ENCODE assay signal across 8 mouse cellular contexts in genomic region chr13:109116004-109116341, GRCm38 (mm10).
A peak's percentile ranks its signal among the peaks of the same experiment; 100 is the strongest.
DNase-seq lines count a peak whose midpoint lies in the region; ATAC-seq and TF ChIP-seq lines count a peak whose summit lies in the region.

No protein-coding gene starts in this region.

- no peak for DNase-seq in frontal cortex, postnatal 36 days (ENCODE audit: low spot score in 2 of 2)
- peak; percentile 39 for DNase-seq in WW6 (ENCODE audit: low read depth, low spot score)
- peak; percentile 70 for DNase-seq in forebrain, embryonic 10.5 days (ENCODE audit: extremely low spot score, low spot score)
- DNase-seq in limb, embryonic 14.5 days (ENCODE audit: low spot score): peak; percentile 80
- DNase-seq in midbrain, postnatal 0 days (ENCODE audit: low spot score): peak; percentile 74
- no peak for DNase-seq in right cerebral cortex, postnatal 10 days (ENCODE audit: low spot score in 2 of 2)

- WGBS in forebrain, embryonic 10.5 days: 2% methylated on average over 8 of the region's 8 CpGs
- under 1% methylated on average over 8 of the region's 8 CpGs for WGBS in hindbrain, embryonic 12.5 days
- WGBS in limb, embryonic 14.5 days: 2% methylated on average over 8 of the region's 8 CpGs
- WGBS in midbrain, postnatal 0 days: under 1% methylated on average over 8 of the region's 8 CpGs

- no peak for TF ChIP-seq CTCF in midbrain, postnatal 0 days (IDR thresholded peaks at IDR 0.05)

- H3K27me3 ChIP-seq in forebrain, embryonic 10.5 days (ENCODE audit: poor library complexity, severe bottlenecking): peaks cover 42% of the 10 kb centered on the region
- peaks cover 23% of the 10 kb centered on the region for H3K27me3 ChIP-seq in hindbrain, embryonic 12.5 days
- peaks cover 13% of the 10 kb centered on the region for H3K27me3 ChIP-seq in limb, embryonic 14.5 days (ENCODE audit: control insufficient read depth, insufficient read depth, low read length)
- no peaks in the 10 kb centered on the region for H3K27me3 ChIP-seq in midbrain, postnatal 0 days (ENCODE audit: insufficient read depth, low read length)

- H3K27ac ChIP-seq in forebrain, embryonic 10.5 days: no peak overlapping the region
- peak overlapping the region; percentile 68; the same call in 1 of the 2 replicates for H3K27ac ChIP-seq in hindbrain, embryonic 12.5 days
- H3K27ac ChIP-seq in limb, embryonic 14.5 days (replicated peaks; ENCODE audit: low read depth, low read length): no peak overlapping the region
- 0 out of 2 replicates have a peak overlapping the region, but pooled peaks have one; percentile 59 for H3K27ac ChIP-seq in midbrain, postnatal 0 days (ENCODE audit: low read depth, low read length)

- H3K36me3 ChIP-seq in forebrain, embryonic 10.5 days (replicated peaks): no peaks in the 10 kb centered on the region
- H3K36me3 ChIP-seq in hindbrain, embryonic 12.5 days: no peaks in the 10 kb centered on the region
- no peaks in the 10 kb centered on the region for H3K36me3 ChIP-seq in limb, embryonic 14.5 days (ENCODE audit: control insufficient read depth, insufficient read depth, low read length)
- no peaks in the 10 kb centered on the region for H3K36me3 ChIP-seq in midbrain, postnatal 0 days (ENCODE audit: insufficient read depth, low read length)

- H3K4me3 ChIP-seq in forebrain, embryonic 10.5 days: peak overlapping the region; percentile 71
- H3K4me3 ChIP-seq in hindbrain, embryonic 12.5 days: peak overlapping the region; percentile 66
- H3K4me3 ChIP-seq in limb, embryonic 14.5 days (replicated peaks; ENCODE audit: low read length): peak overlapping the region; percentile 38
- H3K4me3 ChIP-seq in midbrain, postnatal 0 days (ENCODE audit: low read depth, low read length): peak overlapping the region; percentile 67

- H3K9me3 ChIP-seq in forebrain, embryonic 10.5 days: no peaks in the 10 kb centered on the region
- no peaks in the 10 kb centered on the region for H3K9me3 ChIP-seq in hindbrain, embryonic 12.5 days (replicated peaks)
- no peaks in the 10 kb centered on the region for H3K9me3 ChIP-seq in limb, embryonic 14.5 days (ENCODE audit: control insufficient read depth, low read length)
- no peaks in the 10 kb centered on the region for H3K9me3 ChIP-seq in midbrain, postnatal 0 days (ENCODE audit: low read length)

- peak; percentile 48 for ATAC-seq in frontal cortex, adult (ENCODE audit: low TSS enrichment)
- peak; percentile 60 for ATAC-seq in hindbrain, embryonic 12.5 days (ENCODE audit: low FRiP score)
- ATAC-seq in limb, embryonic 14.5 days (ENCODE audit: low FRiP score, low read depth): peak; percentile 57; the same call in 1 of the 2 replicates
- peak; percentile 57 for ATAC-seq in midbrain, postnatal 0 days (ENCODE audit: low FRiP score)

- H3K4me2 ChIP-seq in hindbrain, embryonic 12.5 days (replicated peaks): peak overlapping the region; percentile 99
- H3K4me2 ChIP-seq in limb, embryonic 14.5 days (replicated peaks; ENCODE audit: low read depth, low read length, severe bottlenecking): peak overlapping the region; percentile 74
- peak overlapping the region; percentile 91 for H3K4me2 ChIP-seq in midbrain, postnatal 0 days (ENCODE audit: low read depth, low read length, poor library complexity, severe bottlenecking)

- H3K4me1 ChIP-seq in forebrain, embryonic 10.5 days: peaks cover 20% of the 10 kb centered on the region
- peaks cover 16% of the 10 kb centered on the region for H3K4me1 ChIP-seq in hindbrain, embryonic 12.5 days
- peaks cover 12% of the 10 kb centered on the region; the same call in 1 of the 2 replicates for H3K4me1 ChIP-seq in limb, embryonic 14.5 days (ENCODE audit: control insufficient read depth, insufficient read depth, low read length)
- no peaks in the 10 kb centered on the region for H3K4me1 ChIP-seq in midbrain, postnatal 0 days (ENCODE audit: insufficient read depth, low read length)

- peak overlapping the region; percentile 71 for H3K9ac ChIP-seq in hindbrain, embryonic 12.5 days
- no peak overlapping the region for H3K9ac ChIP-seq in limb, embryonic 14.5 days (ENCODE audit: low read depth, low read length, severe bottlenecking)
- peak overlapping the region; percentile 67 for H3K9ac ChIP-seq in midbrain, postnatal 0 days (replicated peaks; ENCODE audit: low read length, poor library complexity, severe bottlenecking)

- no peak for TF ChIP-seq POLR2A in limb, embryonic 14.5 days (IDR thresholded peaks at IDR 0.05; ENCODE audit: borderline replicate concordance, extremely low read depth, insufficient read depth, insufficient read length)

Comparison
In these comparisons a context has a peak if more than half of its experiments do, and no peak if none do; other contexts are left out.
1. DNase-seq: peak in WW6 (single experiment), forebrain, embryonic 10.5 days (single experiment), limb, embryonic 14.5 days (single experiment) and midbrain, postnatal 0 days (single experiment); none in frontal cortex, postnatal 36 days (0 of 2) and right cerebral cortex, postnatal 10 days (0 of 2).
2. H3K27ac ChIP-seq: peak in hindbrain, embryonic 12.5 days (single experiment) and midbrain, postnatal 0 days (single experiment); none in forebrain, embryonic 10.5 days (single experiment) and limb, embryonic 14.5 days (single experiment).
3. Peak in every context shown above with its lines, with median percentiles within 50 percentile points of each other: ATAC-seq, H3K4me3 ChIP-seq and H3K4me2 ChIP-seq.